Mouse (Mus musculus) lung, embryonic 16.5 days (tissue): ENCODE data around the gene Gm19345. TPM values are rescaled to one million over a fixed set of nuclear protein-coding genes. Genes with fewer than 3 reads are reported as not detected.

Source experiments
- ATAC-seq: fragments of 200-750 bp; cut with Nextera tagmentation; 2 replicates; pipeline ENCODE4 v1.8.0; 2017; ENCODE audit warnings: low read depth, mild to moderate bottlenecking, moderate library complexity
- H3K27ac ChIP-seq: fragments of 300-500 bp; sonication (generic); 2 replicates; pipeline ENCODE4 v1.5.1; 2014; ENCODE audit warnings: mild to moderate bottlenecking, control low read depth, low read length
- H3K27me3 ChIP-seq: fragments of 300-500 bp; sonication (generic); 2 replicates; pipeline ENCODE4 v1.6.1; 2014; ENCODE audit warnings: low read depth, low read length, mixed read lengths; ENCODE audit not compliant: control insufficient read depth, insufficient read depth
- H3K36me3 ChIP-seq: fragments of 300-500 bp; sonication (generic); 2 replicates; pipeline ENCODE4 v1.6.1; 2014; ENCODE audit warnings: low read length; ENCODE audit not compliant: control insufficient read depth, insufficient read depth
- H3K4me1 ChIP-seq: fragments of 300-500 bp; sonication (generic); replicated peaks from 2 replicates; pipeline ENCODE4 v1.6.1; 2014; ENCODE audit warnings: low read length, mixed read lengths; ENCODE audit not compliant: control insufficient read depth, insufficient read depth
- H3K4me2 ChIP-seq: fragments of 300-500 bp; sonication (generic); 2 replicates; pipeline ENCODE4 v1.6.1; 2014; ENCODE audit warnings: low read depth, low read length, control low read depth
- H3K4me3 ChIP-seq: fragments of 300-500 bp; sonication (generic); 2 replicates; pipeline ENCODE4 v1.5.1; 2014; ENCODE audit warnings: mild to moderate bottlenecking, low read length, control low read depth
- H3K9ac ChIP-seq: fragments of 300-500 bp; sonication (generic); 2 replicates; pipeline ENCODE4 v1.6.1; 2014; ENCODE audit warnings: low read length, control low read depth
- H3K9me3 ChIP-seq: fragments of 300-500 bp; sonication (generic); 2 replicates; pipeline ENCODE4 v1.6.1; 2016; ENCODE audit warnings: low read length; ENCODE audit not compliant: control insufficient read depth
- WGBS: fragments of 180-500 bp; shearing (Covaris S2); extraction: QIAGEN DNeasy Blood & Tissue Kit; methylation state at CpG from one replicate; pipeline ENCODE4 v1.1.7; 2014; 5-methylcytosine and 5-hydroxymethylcytosine counted together
- polyA plus RNA-seq: library from polyadenylated mRNA; unstranded; fragments of >200 nt; fragmentation: Nextera tagmentation; extraction: Ambion mirVana; gene quantifications from 2 replicates; pipeline ENCODE4 v1.2.1, GENCODE M21; 2015

Gm19345 gene
- polyA plus RNA-seq, 1 experiment from 2014 or later: 0.15 TPM

GRCm38 (mm10) chr7:19823256-19824181 is 28.3 kb upstream of the Gm19345 start:
- Histone ChIP-seq H3K4me3 (no peak overlapping the region), H3K27ac (peak overlapping the region; percentile 85), H3K9ac (peak overlapping the region; percentile 11; the same call in 1 of the 2 replicates), H3K4me1 (peaks cover 26% of the 10 kb centered on the region), H3K36me3 (no peaks in the 10 kb centered on the region), H3K9me3 (no peaks in the 10 kb centered on the region), H3K4me2 (peak overlapping the region; percentile 38; the same call in 1 of the 2 replicates), H3K27me3 (peaks cover 5% of the 10 kb centered on the region)
- WGBS: 24% methylated on average over 16 of the region's 16 CpGs
- ATAC-seq: no peak

- H3K27me3 ChIP-seq: peaks cover 5% of the 10 kb centered on the region
- H3K36me3 ChIP-seq: no peaks in the 10 kb centered on the region
- 18% methylated on average over 26 of the region's 26 CpGs for WGBS
- ATAC-seq: peak; percentile 93
- H3K4me3 ChIP-seq: peak overlapping the region; percentile 7; the same call in 1 of the 2 replicates
- peaks cover 23% of the 10 kb centered on the region for H3K4me1 ChIP-seq
- H3K9ac ChIP-seq: peak overlapping the region; percentile 14; the same call in 1 of the 2 replicates
- H3K9me3 ChIP-seq: no peaks in the 10 kb centered on the region
- H3K27ac ChIP-seq: peak overlapping the region; percentile 85
- peak overlapping the region; percentile 38; the same call in 1 of the 2 replicates for H3K4me2 ChIP-seq
These were observed 27.4 kb upstream of the Gm19345 start for GRCm38 (mm10) chr7:19824182-19824973.

GRCm38 (mm10) chr7:19826756-19827155 is 25.0 kb upstream of the Gm19345 start:
- Histone ChIP-seq H3K36me3 (no peaks in the 10 kb centered on the region), H3K9me3 (no peaks in the 10 kb centered on the region), H3K4me3 (no peak overlapping the region), H3K27ac (no peak overlapping the region), H3K4me2 (no peak overlapping the region), H3K4me1 (peaks cover 33% of the 10 kb centered on the region), H3K27me3 (peaks cover 3% of the 10 kb centered on the region), H3K9ac (no peak overlapping the region)
- WGBS: 31% methylated on average over 6 of the region's 6 CpGs
- no peak for ATAC-seq

GRCm38 (mm10) chr7:19829694-19830093 is 22.1 kb upstream of the Gm19345 start:
- Histone ChIP-seq H3K9me3 (no peaks in the 10 kb centered on the region), H3K4me2 (no peak overlapping the region), H3K9ac (no peak overlapping the region), H3K27me3 (no peaks in the 10 kb centered on the region), H3K4me1 (peaks cover 16% of the 10 kb centered on the region), H3K27ac (no peak overlapping the region), H3K36me3 (no peaks in the 10 kb centered on the region), H3K4me3 (no peak overlapping the region)
- no peak for ATAC-seq
- WGBS: 63% methylated on average over 3 of the region's 3 CpGs

GRCm38 (mm10) chr7:19830682-19831156 is 21.1 kb upstream of the Gm19345 start:
- Histone ChIP-seq H3K36me3 (no peaks in the 10 kb centered on the region), H3K27ac (no peak overlapping the region), H3K9me3 (no peaks in the 10 kb centered on the region), H3K4me2 (peak overlapping the region; percentile 26), H3K4me1 (peaks cover 15% of the 10 kb centered on the region), H3K27me3 (no peaks in the 10 kb centered on the region), H3K4me3 (peak overlapping the region; percentile 0; the same call in 1 of the 2 replicates), H3K9ac (peak overlapping the region; percentile 33; the same call in 1 of the 2 replicates)
- peak; percentile 87 for ATAC-seq
- 19% methylated on average over 13 of the region's 13 CpGs for WGBS

- H3K4me1 ChIP-seq: peaks cover 12% of the 10 kb centered on the region
- WGBS: 33% methylated on average over 9 of the region's 9 CpGs
- no peak overlapping the region for H3K4me2 ChIP-seq
- no peaks in the 10 kb centered on the region for H3K27me3 ChIP-seq
- no peak overlapping the region for H3K4me3 ChIP-seq
- peak; percentile 16; the same call in 1 of the 2 replicates for ATAC-seq
- no peak overlapping the region for H3K27ac ChIP-seq
- H3K36me3 ChIP-seq: no peaks in the 10 kb centered on the region
- no peaks in the 10 kb centered on the region for H3K9me3 ChIP-seq
- H3K9ac ChIP-seq: no peak overlapping the region
These were observed 20.0 kb upstream of the Gm19345 start for GRCm38 (mm10) chr7:19831837-19832236.

GRCm38 (mm10) chr7:19834055-19834454 is 17.7 kb upstream of the Gm19345 start:
- Histone ChIP-seq H3K27ac (no peak overlapping the region), H3K4me1 (peaks cover 11% of the 10 kb centered on the region), H3K27me3 (no peaks in the 10 kb centered on the region), H3K9me3 (no peaks in the 10 kb centered on the region), H3K4me2 (no peak overlapping the region), H3K9ac (no peak overlapping the region), H3K36me3 (no peaks in the 10 kb centered on the region), H3K4me3 (no peak overlapping the region)
- no peak for ATAC-seq
- 58% methylated on average over 3 of the region's 3 CpGs for WGBS

- Histone ChIP-seq H3K4me3 (no peak overlapping the region), H3K27ac (no peak overlapping the region), H3K4me1 (no peaks in the 10 kb centered on the region), H3K36me3 (no peaks in the 10 kb centered on the region), H3K27me3 (no peaks in the 10 kb centered on the region), H3K9me3 (no peaks in the 10 kb centered on the region), H3K9ac (no peak overlapping the region), H3K4me2 (no peak overlapping the region)
- no peak for ATAC-seq
- 40% methylated on average over 3 of the region's 3 CpGs for WGBS
These were observed 15.0 kb upstream of the Gm19345 start for GRCm38 (mm10) chr7:19836843-19837242.

GRCm38 (mm10) chr7:19840371-19840770 is 11.4 kb upstream of the Gm19345 start:
- H3K4me3 ChIP-seq: no peak overlapping the region
- 71% methylated on average over 4 of the region's 4 CpGs for WGBS
- ATAC-seq: no peak
- no peaks in the 10 kb centered on the region for H3K9me3 ChIP-seq
- no peak overlapping the region for H3K4me2 ChIP-seq
- no peaks in the 10 kb centered on the region for H3K36me3 ChIP-seq
- H3K27me3 ChIP-seq: peaks cover 7% of the 10 kb centered on the region; the same call in 1 of the 2 replicates
- H3K9ac ChIP-seq: no peak overlapping the region
- peaks cover 2% of the 10 kb centered on the region; the same call in 1 of the 2 replicates for H3K4me1 ChIP-seq
- H3K27ac ChIP-seq: no peak overlapping the region
